Mouse (Mus musculus): ENCODE measurements around the gene Slco3a1. TPM values are rescaled to one million over a fixed set of nuclear protein-coding genes. Genes with fewer than 3 reads are reported as not detected.
"Not testable (repeated sequence)": the region's sequence is repeated elsewhere in the genome, so short reads cannot be mapped to it uniquely, and the experiment has no call there.

The Slco3a1 gene
- polyA plus RNA-seq, 1 experiment from 2014 or later = 7.0 TPM

GRCm38 (mm10) chr7:74415241-74415640 is 139.3 kb downstream of the Slco3a1 start:
- 97% methylated on average over 6 of the region's 6 CpGs for WGBS
- no peak for DNase-seq (ENCODE audit: low spot score)
- Histone ChIP-seq H3K4me1 (peaks cover 9% of the 10 kb centered on the region; the same call in 1 of the 2 replicates), H3K9me3 (replicated peaks) (no peaks in the 10 kb centered on the region), H3K27me3 (ENCODE audit: low read depth, poor library complexity, severe bottlenecking) (no peaks in the 10 kb centered on the region), H3K27ac (replicated peaks) (no peak overlapping the region), H3K4me3 (no peak overlapping the region), H3K36me3 (no peaks in the 10 kb centered on the region)

- no peak overlapping the region for H3K4me3 ChIP-seq
- WGBS = 72% methylated on average over 9 of the region's 9 CpGs
- H3K27ac ChIP-seq (replicated peaks) = no peak overlapping the region
- H3K4me1 ChIP-seq = peaks cover 9% of the 10 kb centered on the region; the same call in 1 of the 2 replicates
- no peak for DNase-seq (ENCODE audit: low spot score)
- H3K27me3 ChIP-seq (ENCODE audit: low read depth, poor library complexity, severe bottlenecking) = no peaks in the 10 kb centered on the region
- no peaks in the 10 kb centered on the region for H3K36me3 ChIP-seq
- no peaks in the 10 kb centered on the region for H3K9me3 ChIP-seq (replicated peaks)
These were observed 140.6 kb downstream of the Slco3a1 start for GRCm38 (mm10) chr7:74413738-74414716.

GRCm38 (mm10) chr7:74408601-74409323 is 145.8 kb downstream of the Slco3a1 start:
- Histone ChIP-seq H3K36me3 (no peaks in the 10 kb centered on the region), H3K4me3 (no peak overlapping the region), H3K27me3 (ENCODE audit: low read depth, poor library complexity, severe bottlenecking) (no peaks in the 10 kb centered on the region), H3K9me3 (replicated peaks) (no peaks in the 10 kb centered on the region), H3K27ac (replicated peaks) (no peak overlapping the region), H3K4me1 (peaks cover 12% of the 10 kb centered on the region)
- DNase-seq (ENCODE audit: low spot score) = no peak
- 68% methylated on average over 13 of the region's 13 CpGs for whole genome bisulfite sequencing

GRCm38 (mm10) chr7:74407851-74408250 is 146.7 kb downstream of the Slco3a1 start:
- not testable (repeated sequence) for H3K4me1 ChIP-seq; H3K27me3 ChIP-seq (ENCODE audit: low read depth, poor library complexity, severe bottlenecking); H3K27ac ChIP-seq (replicated peaks); DNase-seq (ENCODE audit: low spot score); H3K4me3 ChIP-seq; H3K36me3 ChIP-seq; H3K9me3 ChIP-seq (replicated peaks)

GRCm38 (mm10) chr7:74399729-74400128 is 154.9 kb downstream of the Slco3a1 start:
- 92% methylated on average over 6 of the region's 6 CpGs for WGBS
- no peak for DNase-seq (ENCODE audit: low spot score)
- no peaks in the 10 kb centered on the region for H3K36me3 ChIP-seq
- no peak overlapping the region for H3K4me3 ChIP-seq
- H3K27ac ChIP-seq (replicated peaks) = no peak overlapping the region
- no peaks in the 10 kb centered on the region for H3K27me3 ChIP-seq (ENCODE audit: low read depth, poor library complexity, severe bottlenecking)
- no peaks in the 10 kb centered on the region for H3K9me3 ChIP-seq (replicated peaks)
- H3K4me1 ChIP-seq = 0 out of 2 replicates have a peak, but pooled peaks cover 3% of the 10 kb centered on the region

GRCm38 (mm10) chr7:74399154-74399553 is 155.4 kb downstream of the Slco3a1 start:
- Histone ChIP-seq H3K36me3 (no peaks in the 10 kb centered on the region), H3K9me3 (replicated peaks) (no peaks in the 10 kb centered on the region), H3K4me1 (0 out of 2 replicates have a peak, but pooled peaks cover 3% of the 10 kb centered on the region), H3K27ac (replicated peaks) (no peak overlapping the region), H3K4me3 (no peak overlapping the region), H3K27me3 (ENCODE audit: low read depth, poor library complexity, severe bottlenecking) (no peaks in the 10 kb centered on the region)
- WGBS = 86% methylated on average over 4 of the region's 4 CpGs
- DNase-seq (ENCODE audit: low spot score) = no peak

GRCm38 (mm10) chr7:74398326-74398725 is 156.3 kb downstream of the Slco3a1 start:
- Histone ChIP-seq H3K4me1 (0 out of 2 replicates have a peak, but pooled peaks cover 3% of the 10 kb centered on the region), H3K4me3 (no peak overlapping the region), H3K9me3 (replicated peaks) (no peaks in the 10 kb centered on the region), H3K27me3 (ENCODE audit: low read depth, poor library complexity, severe bottlenecking) (no peaks in the 10 kb centered on the region), H3K36me3 (no peaks in the 10 kb centered on the region), H3K27ac (replicated peaks) (no peak overlapping the region)
- WGBS = 64% methylated on average over 2 of the region's 2 CpGs
- DNase-seq (ENCODE audit: low spot score) = no peak

- Histone ChIP-seq H3K27me3 (ENCODE audit: low read depth, poor library complexity, severe bottlenecking) (no peaks in the 10 kb centered on the region), H3K27ac (replicated peaks) (no peak overlapping the region), H3K4me3 (no peak overlapping the region), H3K36me3 (no peaks in the 10 kb centered on the region), H3K9me3 (replicated peaks) (no peaks in the 10 kb centered on the region), H3K4me1 (peaks cover 6% of the 10 kb centered on the region; the same call in 1 of the 2 replicates)
- WGBS = 75% methylated on average over 5 of the region's 5 CpGs
- DNase-seq (ENCODE audit: low spot score) = no peak
These were observed 163.1 kb downstream of the Slco3a1 start for GRCm38 (mm10) chr7:74391451-74391873.

GRCm38 (mm10) chr7:74389570-74389969 is 165.0 kb downstream of the Slco3a1 start:
- no peak overlapping the region for H3K4me3 ChIP-seq
- no peaks in the 10 kb centered on the region for H3K27me3 ChIP-seq (ENCODE audit: low read depth, poor library complexity, severe bottlenecking)
- no peak overlapping the region for H3K27ac ChIP-seq (replicated peaks)
- WGBS = 85% methylated on average over 2 of the region's 2 CpGs
- DNase-seq (ENCODE audit: low spot score) = no peak
- no peaks in the 10 kb centered on the region for H3K36me3 ChIP-seq
- H3K4me1 ChIP-seq = peaks cover 6% of the 10 kb centered on the region; the same call in 1 of the 2 replicates
- no peaks in the 10 kb centered on the region for H3K9me3 ChIP-seq (replicated peaks)

- Histone ChIP-seq H3K4me1 (peaks cover 2% of the 10 kb centered on the region; the same call in 1 of the 2 replicates), H3K4me3 (no peak overlapping the region), H3K27ac (replicated peaks) (no peak overlapping the region), H3K9me3 (replicated peaks) (no peaks in the 10 kb centered on the region), H3K27me3 (ENCODE audit: low read depth, poor library complexity, severe bottlenecking) (no peaks in the 10 kb centered on the region), H3K36me3 (no peaks in the 10 kb centered on the region)
- DNase-seq (ENCODE audit: low spot score) = no peak
- WGBS = 84% methylated on average over 5 of the region's 5 CpGs
These were observed 168.3 kb downstream of the Slco3a1 start for GRCm38 (mm10) chr7:74386257-74386656.

- 84% methylated on average over 3 of the region's 3 CpGs for WGBS
- no peak overlapping the region for H3K27ac ChIP-seq (replicated peaks)
These were observed 171.4 kb downstream of the Slco3a1 start for GRCm38 (mm10) chr7:74383040-74383666.

GRCm38 (mm10) chr7:74382286-74382685 is 172.3 kb downstream of the Slco3a1 start:
- DNase-seq (ENCODE audit: low spot score) = no peak
- no peaks in the 10 kb centered on the region for H3K27me3 ChIP-seq (ENCODE audit: low read depth, poor library complexity, severe bottlenecking)
- no peak overlapping the region for H3K4me3 ChIP-seq
- H3K4me1 ChIP-seq = no peaks in the 10 kb centered on the region
- 84% methylated on average over 3 of the region's 3 CpGs for WGBS
- H3K9me3 ChIP-seq (replicated peaks) = no peaks in the 10 kb centered on the region
- H3K36me3 ChIP-seq = no peaks in the 10 kb centered on the region
- H3K27ac ChIP-seq (replicated peaks) = no peak overlapping the region

More at GRCm38 (mm10) chr7:74383040-74383666, 171.4 kb downstream of the Slco3a1 start:
- Histone ChIP-seq H3K9me3 (replicated peaks) (no peaks in the 10 kb centered on the region), H3K4me1 (no peaks in the 10 kb centered on the region), H3K27me3 (ENCODE audit: low read depth, poor library complexity, severe bottlenecking) (no peaks in the 10 kb centered on the region), H3K36me3 (no peaks in the 10 kb centered on the region), H3K4me3 (no peak overlapping the region)
- DNase-seq (ENCODE audit: low spot score) = no peak

Measured in midbrain, embryonic 10.5 days (tissue).